Mouse (Mus musculus) heart, embryonic 13.5 days (tissue): ENCODE measurements around the gene Epha1. TPM values are rescaled to one million over a fixed set of nuclear protein-coding genes. Genes with fewer than 3 reads are reported as not detected.

Experiments
- ATAC-seq: fragments of 200-750 bp; cut with Nextera tagmentation; 2 replicates; pipeline ENCODE4 v1.8.0; 2017; ENCODE audit warnings: moderate TSS enrichment; ENCODE audit not compliant: insufficient number of reproducible peaks, low FRiP score, low TSS enrichment; ENCODE audit errors: extremely low read depth
- H3K27ac ChIP-seq: fragments of 300-500 bp; sonication (generic); replicated peaks from 2 replicates; pipeline ENCODE4 v1.5.1; 2015; ENCODE audit warnings: moderate library complexity, mild to moderate bottlenecking, inconsistent platforms
- H3K27me3 ChIP-seq: fragments of 300-500 bp; sonication (generic); replicated peaks from 2 replicates; pipeline ENCODE4 v1.6.1; 2015; ENCODE audit warnings: mild to moderate bottlenecking, inconsistent platforms
- H3K36me3 ChIP-seq: fragments of 300-500 bp; sonication (generic); 2 replicates; pipeline ENCODE4 v1.6.1; 2015; ENCODE audit warnings: mild to moderate bottlenecking, inconsistent platforms
- H3K4me1 ChIP-seq: fragments of 300-500 bp; sonication (generic); 2 replicates; pipeline ENCODE4 v1.6.1; 2015; ENCODE audit warnings: inconsistent platforms
- H3K4me2 ChIP-seq: fragments of 300-500 bp; sonication (generic); 2 replicates; pipeline ENCODE4 v1.6.1; 2015; ENCODE audit warnings: inconsistent platforms, mild to moderate bottlenecking, moderate library complexity
- H3K4me3 ChIP-seq: fragments of 300-500 bp; sonication (generic); 2 replicates; pipeline ENCODE4 v1.5.1; 2015; ENCODE audit warnings: moderate library complexity, mild to moderate bottlenecking, inconsistent platforms
- H3K9ac ChIP-seq: fragments of 300-500 bp; sonication (generic); 2 replicates; pipeline ENCODE4 v1.6.1; 2015; ENCODE audit warnings: inconsistent platforms, mild to moderate bottlenecking, moderate library complexity
- H3K9me3 ChIP-seq: fragments of 300-500 bp; sonication (generic); 2 replicates; pipeline ENCODE4 v1.6.1; 2016; ENCODE audit warnings: inconsistent platforms
- WGBS: fragments of 180-500 bp; shearing (Covaris S2); methylation state at CpG from one replicate; pipeline ENCODE4 v1.1.7; 2015; ENCODE audit warnings: mixed read lengths; 5-methylcytosine and 5-hydroxymethylcytosine counted together
- polyA plus RNA-seq: library from polyadenylated mRNA; unstranded; fragments of >200 nt; fragmentation: Nextera tagmentation; extraction: Ambion mirVana; gene quantifications from 2 replicates; pipeline ENCODE4 v1.2.1, GENCODE M21; 2015

Gene Epha1
- 3.3 and 3.4 TPM in 2 replicates for polyA plus RNA-seq

- no peaks in the 10 kb centered on the region for H3K9me3 ChIP-seq
- no peaks in the 10 kb centered on the region for H3K36me3 ChIP-seq
- H3K27me3 ChIP-seq, result no peaks in the 10 kb centered on the region
- peak within 1 kb of the TSS; percentile 90 for H3K4me2 ChIP-seq
- H3K4me1 ChIP-seq, result peaks cover 72% of the 10 kb centered on the region
- peak within 1 kb of the TSS; percentile 60 for H3K4me3 ChIP-seq
- peak within 1 kb of the TSS; percentile 85 for H3K9ac ChIP-seq
- ATAC-seq, result 0 out of 2 replicates have a peak, but pooled peaks have one; percentile 39
- H3K27ac ChIP-seq, result peak within 1 kb of the TSS; percentile 59
- 1% methylated on average over 36 of the region's 36 CpGs for WGBS
These were observed at the start of gene Epha1 for GRCm38 (mm10) chr6:42372816-42373547. Epha1 (minus strand) TSS chr6:42373268.

DNA sequence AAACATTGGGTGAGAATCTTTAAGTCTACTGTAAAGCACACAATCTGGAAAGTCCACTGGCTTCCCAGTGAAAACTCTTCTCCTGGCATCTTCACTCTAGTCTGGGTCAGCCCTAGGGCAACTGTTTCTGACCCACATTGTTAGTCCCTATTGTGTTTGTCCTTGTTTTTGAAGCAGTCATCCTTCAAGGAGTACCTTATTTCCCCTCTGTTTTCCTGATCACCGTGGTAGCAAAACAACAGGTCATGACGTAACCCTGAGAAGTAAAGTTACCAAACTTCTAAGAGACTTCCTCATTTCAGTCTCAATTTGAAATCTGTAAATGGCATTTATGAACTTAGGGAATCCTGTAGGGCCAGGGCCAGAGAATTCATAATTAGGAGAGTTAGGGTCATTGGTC, 48.4 kb upstream of the Epha1 start:
- WGBS, result 74% methylated on average over 2 of the region's 2 CpGs
- H3K9ac ChIP-seq, result no peak overlapping the region
- H3K36me3 ChIP-seq, result no peaks in the 10 kb centered on the region

GRCm38 (mm10) chr6:42419443-42419842, 46.4 kb upstream of the Epha1 start:
- no peak for ATAC-seq
- H3K9ac ChIP-seq, result no peak overlapping the region
- no peak overlapping the region for H3K27ac ChIP-seq
- H3K4me2 ChIP-seq, result no peak overlapping the region
- no peaks in the 10 kb centered on the region for H3K27me3 ChIP-seq
- no peak overlapping the region for H3K4me3 ChIP-seq
- H3K4me1 ChIP-seq, result no peaks in the 10 kb centered on the region
- WGBS, result 79% methylated on average over 2 of the region's 2 CpGs
- H3K9me3 ChIP-seq, result no peaks in the 10 kb centered on the region
- H3K36me3 ChIP-seq, result no peaks in the 10 kb centered on the region

More for the DNA sequence above, 48.4 kb upstream of the Epha1 start:
- no peaks in the 10 kb centered on the region for H3K4me1 ChIP-seq
- no peak overlapping the region for H3K4me3 ChIP-seq
- H3K4me2 ChIP-seq, result no peak overlapping the region
- H3K27ac ChIP-seq, result no peak overlapping the region
- no peak for ATAC-seq
- H3K27me3 ChIP-seq, result no peaks in the 10 kb centered on the region
- H3K9me3 ChIP-seq, result no peaks in the 10 kb centered on the region

GRCm38 (mm10) chr6:42405134-42405533, 32.1 kb upstream of the Epha1 start, which contains the start of gene Tas2r135:
Tas2r135 (plus strand) TSS chr6:42405434.
- WGBS, result 69% methylated on average over 2 of the region's 2 CpGs

GRCm38 (mm10) chr6:42399938-42400337, 26.9 kb upstream of the Epha1 start, which contains the start of gene Tas2r143:
Tas2r143 (plus strand) TSS chr6:42400238.
- 82% methylated on average over 1 of the region's 1 CpGs for WGBS
- Histone ChIP-seq H3K27me3 (no peaks in the 10 kb centered on the region), H3K4me3 (no peak within 1 kb of the TSS), H3K27ac (no peak within 1 kb of the TSS), H3K36me3 (no peaks in the 10 kb centered on the region), H3K4me1 (peaks cover 12% of the 10 kb centered on the region), H3K4me2 (no peak within 1 kb of the TSS), H3K9ac (no peak within 1 kb of the TSS), H3K9me3 (no peaks in the 10 kb centered on the region)
- no peak for ATAC-seq

More at GRCm38 (mm10) chr6:42405134-42405533, 32.1 kb upstream of the Epha1 start, which contains the start of gene Tas2r135:
- no peak within 1 kb of the TSS for H3K4me2 ChIP-seq
- no peaks in the 10 kb centered on the region for H3K27me3 ChIP-seq
- ATAC-seq, result no peak
- no peaks in the 10 kb centered on the region for H3K9me3 ChIP-seq
- peaks cover 12% of the 10 kb centered on the region for H3K4me1 ChIP-seq
- no peak within 1 kb of the TSS for H3K27ac ChIP-seq
- H3K9ac ChIP-seq, result no peak within 1 kb of the TSS
- no peak within 1 kb of the TSS for H3K4me3 ChIP-seq
- H3K36me3 ChIP-seq, result no peaks in the 10 kb centered on the region

DNA sequence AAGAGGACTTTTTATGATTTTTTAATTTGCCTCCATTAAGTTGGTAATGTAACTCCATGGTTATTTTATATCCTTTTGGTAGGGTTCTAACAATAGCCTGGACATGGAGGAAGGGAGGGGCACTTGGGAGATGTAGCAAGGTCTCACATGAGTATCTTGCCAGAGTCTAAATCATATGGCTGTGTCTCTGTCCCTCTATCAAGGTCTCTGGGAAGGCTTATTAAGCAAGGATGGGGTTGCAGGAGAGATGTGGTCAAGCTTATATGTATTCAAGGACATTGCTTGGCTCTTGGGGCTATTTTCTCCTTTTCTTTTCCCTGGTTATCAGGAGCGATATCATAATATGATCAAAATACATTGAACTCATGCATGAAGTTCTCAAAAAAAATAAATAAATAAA, 25.9 kb upstream of the Epha1 start:
- H3K27me3 ChIP-seq, result no peaks in the 10 kb centered on the region
- H3K4me3 ChIP-seq, result no peak overlapping the region
- WGBS, result 83% methylated on average over 1 of the region's 1 CpGs
- no peak for ATAC-seq
- no peak overlapping the region for H3K27ac ChIP-seq
- peaks cover 12% of the 10 kb centered on the region for H3K4me1 ChIP-seq
- H3K9me3 ChIP-seq, result no peaks in the 10 kb centered on the region
- H3K36me3 ChIP-seq, result no peaks in the 10 kb centered on the region
- H3K9ac ChIP-seq, result no peak overlapping the region
- no peak overlapping the region for H3K4me2 ChIP-seq

DNA sequence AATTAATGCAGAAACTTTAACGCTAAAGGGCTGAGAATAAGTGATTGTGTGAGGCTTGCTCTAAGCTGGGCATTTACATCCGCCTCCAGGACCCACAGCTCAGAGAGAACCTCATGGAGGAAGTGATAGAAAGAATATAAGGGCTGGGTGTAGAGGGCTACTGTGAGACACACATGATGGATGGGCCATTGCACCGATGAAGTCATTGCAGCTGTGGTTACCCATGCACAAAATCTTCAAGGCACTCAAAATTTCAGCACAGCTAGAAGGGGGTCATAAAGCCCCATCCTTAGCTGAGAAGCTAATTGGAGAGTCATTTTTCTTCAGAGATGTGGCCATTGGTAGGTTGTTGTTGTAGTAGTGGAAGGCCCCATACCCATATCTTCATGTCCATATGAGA, 25.2 kb upstream of the Epha1 start:
- Histone ChIP-seq H3K9ac (no peak overlapping the region), H3K4me1 (peaks cover 12% of the 10 kb centered on the region)
- WGBS, result 86% methylated on average over 3 of the region's 3 CpGs

GRCm38 (mm10) chr6:42397041-42397657, 24.1 kb upstream of the Epha1 start:
- Histone ChIP-seq H3K4me1 (peaks cover 14% of the 10 kb centered on the region), H3K27ac (peak overlapping the region; percentile 55)
- no peak for ATAC-seq

More for the DNA sequence above, 25.2 kb upstream of the Epha1 start:
- H3K27me3 ChIP-seq, result no peaks in the 10 kb centered on the region
- no peak overlapping the region for H3K27ac ChIP-seq
- no peak for ATAC-seq
- no peaks in the 10 kb centered on the region for H3K36me3 ChIP-seq
- H3K4me2 ChIP-seq, result no peak overlapping the region
- no peak overlapping the region for H3K4me3 ChIP-seq
- H3K9me3 ChIP-seq, result no peaks in the 10 kb centered on the region

GRCm38 (mm10) chr6:42395960-42396809, 23.1 kb upstream of the Epha1 start:
- no peak for ATAC-seq

More at GRCm38 (mm10) chr6:42397041-42397657, 24.1 kb upstream of the Epha1 start:
- H3K9me3 ChIP-seq, result no peaks in the 10 kb centered on the region
- H3K4me3 ChIP-seq, result no peak overlapping the region
- no peaks in the 10 kb centered on the region for H3K27me3 ChIP-seq
- no peaks in the 10 kb centered on the region for H3K36me3 ChIP-seq
- no peak overlapping the region for H3K9ac ChIP-seq
- no peak overlapping the region for H3K4me2 ChIP-seq
- 48% methylated on average over 3 of the region's 3 CpGs for WGBS

GRCm38 (mm10) chr6:42391796-42392330, 18.8 kb upstream of the Epha1 start:
- no peak overlapping the region for H3K9ac ChIP-seq
- H3K4me3 ChIP-seq, result no peak overlapping the region
- 0 out of 2 replicates have a peak overlapping the region, but pooled peaks have one; percentile 1 for H3K4me2 ChIP-seq
- peak overlapping the region; percentile 56 for H3K27ac ChIP-seq
- no peaks in the 10 kb centered on the region for H3K27me3 ChIP-seq
- H3K4me1 ChIP-seq, result peaks cover 26% of the 10 kb centered on the region
- no peaks in the 10 kb centered on the region for H3K36me3 ChIP-seq
- peak; percentile 19; the same call in 1 of the 2 replicates for ATAC-seq
- whole genome bisulfite sequencing, result 27% methylated on average over 2 of the region's 2 CpGs
- H3K9me3 ChIP-seq, result no peaks in the 10 kb centered on the region

More at GRCm38 (mm10) chr6:42395960-42396809, 23.1 kb upstream of the Epha1 start:
- Histone ChIP-seq H3K4me2 (no peak overlapping the region), H3K4me1 (peaks cover 23% of the 10 kb centered on the region), H3K27ac (peak overlapping the region; percentile 64), H3K9me3 (no peaks in the 10 kb centered on the region), H3K9ac (no peak overlapping the region), H3K4me3 (no peak overlapping the region), H3K36me3 (no peaks in the 10 kb centered on the region), H3K27me3 (no peaks in the 10 kb centered on the region)
- WGBS, result 46% methylated on average over 9 of the region's 9 CpGs
